Comparison of ENCODE assay signal across 18 mouse cellular contexts in the genomic region with DNA sequence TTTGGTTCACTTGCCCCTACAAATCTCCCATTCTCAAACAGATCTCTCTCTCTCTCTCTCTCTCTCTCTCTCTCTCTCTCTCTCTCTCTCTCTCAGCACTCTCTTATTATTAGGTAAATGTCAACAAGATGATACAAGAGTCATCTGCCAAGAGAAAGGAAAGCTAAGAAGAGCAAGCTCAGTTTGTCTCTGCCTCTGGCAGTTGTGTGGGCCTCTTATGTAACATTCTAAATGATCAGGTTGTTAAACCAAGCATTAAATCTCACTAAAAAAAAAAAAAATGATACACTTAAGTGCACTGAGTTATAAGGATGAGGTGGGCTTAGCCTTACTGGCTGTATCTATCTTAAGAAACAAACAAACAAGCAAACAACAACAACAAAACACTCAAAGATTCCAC. TPM values are rescaled to one million over a fixed set of nuclear protein-coding genes. Genes with fewer than 3 reads are reported as not detected.
"Had no signal": no experiment of that assay in that cellular context is flagged by ENCODE, and none has a peak within 500 bp of the region (broad histone marks: within the 10 kb centered on the region; RNA-seq: fewer than 3 reads in every experiment).

No protein-coding gene starts in this region.

- DNase-seq: lung, adult 18-20 months; lung, embryonic 14.5 days; lung, postnatal 10 days; lung, postnatal 4 days; retina, postnatal 1 day; right cerebral cortex, adult 18-20 months; right cerebral cortex, postnatal 25 days; right cerebral cortex, postnatal 4 days; spleen, adult 18-20 months; thymus, adult 18-20 months; thymus, postnatal 14 days; thymus, postnatal 36 days had no signal

- H3K4me3 ChIP-seq: midbrain, embryonic 10.5 days; midbrain, embryonic 12.5 days; myocyte; neural tube, embryonic 13.5 days; neural tube, embryonic 15.5 days had no signal

- H3K27me3 ChIP-seq: midbrain, embryonic 12.5 days; neural tube, embryonic 13.5 days; neural tube, embryonic 15.5 days had no signal

- H3K27ac ChIP-seq: midbrain, embryonic 10.5 days; midbrain, embryonic 12.5 days; neural tube, embryonic 13.5 days; neural tube, embryonic 15.5 days had no signal

- H3K9me3 ChIP-seq: midbrain, embryonic 10.5 days; midbrain, embryonic 12.5 days; neural tube, embryonic 13.5 days; neural tube, embryonic 15.5 days had no signal

- H3K9ac ChIP-seq: lung, embryonic 14.5 days; midbrain, embryonic 12.5 days; neural tube, embryonic 13.5 days; neural tube, embryonic 15.5 days had no signal

- H3K36me3 ChIP-seq: midbrain, embryonic 10.5 days; midbrain, embryonic 12.5 days; neural tube, embryonic 13.5 days; neural tube, embryonic 15.5 days had no signal

- H3K4me2 ChIP-seq: lung, embryonic 14.5 days; midbrain, embryonic 12.5 days; neural tube, embryonic 13.5 days; neural tube, embryonic 15.5 days had no signal

- H3K4me1 ChIP-seq: midbrain, embryonic 10.5 days; midbrain, embryonic 12.5 days; neural tube, embryonic 13.5 days; neural tube, embryonic 15.5 days had no signal

RNA-seq across cellular contexts. Expression of a gene that starts 18.1 kb away (rescaled TPM):
- polyA plus RNA-seq: midbrain, embryonic 10.5 days; midbrain, embryonic 12.5 days; neural tube, embryonic 11.5 days had no signal
